Mouse (Mus musculus): ENCODE measurements around the gene Cdh23.
A peak's percentile ranks its signal among the peaks of the same experiment; 100 is the strongest.

Gene Cdh23

DNA sequence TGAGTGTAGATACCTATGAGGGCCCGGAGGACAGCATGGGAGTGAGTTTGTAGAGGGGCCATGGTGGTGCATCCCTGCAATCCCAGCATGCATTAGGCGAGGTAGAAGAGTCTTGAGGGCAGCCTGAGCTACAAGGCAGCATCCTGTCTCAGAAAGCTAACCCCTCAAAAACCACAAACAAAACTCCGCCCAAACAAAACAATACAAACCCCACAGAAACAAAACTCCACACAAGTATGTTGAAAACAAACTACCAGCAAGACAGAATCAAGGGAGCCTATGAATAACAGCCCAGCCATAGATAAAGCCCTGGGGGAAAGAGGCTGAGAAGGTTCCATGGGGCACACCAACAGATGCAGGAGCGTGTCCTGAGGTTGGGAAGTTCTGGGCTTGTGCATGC, 350.2 kb downstream of the Cdh23 start:
- no peak for DNase-seq (ENCODE audit: low spot score in 2 of 2)

DNA sequence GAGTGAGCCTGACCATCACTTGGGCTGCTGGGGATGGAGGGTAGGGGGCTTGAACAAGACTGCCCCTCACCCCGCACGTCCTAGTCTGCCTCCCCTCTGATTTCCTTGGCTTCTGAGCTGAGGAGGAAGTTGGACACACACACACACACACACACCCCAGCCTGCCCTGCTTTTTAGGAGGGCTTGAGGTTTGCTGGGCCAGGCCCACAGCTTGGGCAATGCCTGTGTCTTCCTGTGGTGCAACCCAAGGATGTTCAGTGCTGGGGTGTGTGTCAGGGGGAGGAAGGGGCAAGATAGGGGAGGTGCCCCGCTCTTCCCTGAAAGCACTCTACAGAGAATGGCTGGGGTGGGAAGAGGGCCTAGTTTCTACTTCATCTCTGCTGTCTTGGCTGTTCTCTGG, 352.2 kb downstream of the Cdh23 start:
- DNase-seq (ENCODE audit: low spot score in 2 of 2) = no peak

DNA sequence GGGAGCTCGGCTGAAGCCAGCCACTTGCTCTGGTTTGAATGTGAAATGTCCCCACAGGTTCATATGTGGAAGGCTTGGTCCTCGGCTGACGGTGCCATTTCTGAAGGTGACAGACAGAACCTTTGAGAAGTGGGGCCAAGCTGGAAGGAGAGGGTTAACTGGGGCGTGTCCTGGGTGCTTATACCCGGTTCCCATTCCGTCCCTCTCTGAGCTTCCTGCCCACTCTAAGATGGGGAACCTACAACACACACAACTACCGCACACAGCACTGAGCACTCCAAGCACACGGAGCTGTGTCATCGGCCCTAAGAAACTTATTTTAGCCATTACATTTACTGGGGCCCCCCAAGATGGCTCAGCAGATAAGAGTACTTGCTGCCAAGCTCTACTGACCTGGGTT, 354.8 kb downstream of the Cdh23 start:
- DNase-seq (ENCODE audit: low spot score in 2 of 2) = no peak

DNA sequence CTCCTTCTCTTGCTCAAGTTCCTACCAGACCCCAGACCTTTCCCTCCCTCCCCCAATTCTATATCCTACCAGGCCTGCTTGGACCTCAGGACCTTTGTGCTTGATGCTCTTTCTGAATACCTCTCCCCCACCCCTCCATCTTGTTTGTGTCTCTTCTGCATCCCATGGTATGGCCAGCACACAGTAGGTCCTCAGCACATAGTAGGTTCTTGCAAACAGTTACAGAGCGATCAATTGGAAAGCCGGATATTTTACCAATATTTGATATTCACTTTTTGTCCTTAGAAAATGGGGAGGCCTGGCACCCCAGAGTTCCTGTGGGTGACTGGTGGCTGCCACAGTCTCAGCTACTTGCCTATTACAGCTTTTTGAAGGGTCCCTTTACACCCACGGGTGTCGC, 361.3 kb downstream of the Cdh23 start:
- no peak for DNase-seq (ENCODE audit: low spot score in 2 of 2)

DNA sequence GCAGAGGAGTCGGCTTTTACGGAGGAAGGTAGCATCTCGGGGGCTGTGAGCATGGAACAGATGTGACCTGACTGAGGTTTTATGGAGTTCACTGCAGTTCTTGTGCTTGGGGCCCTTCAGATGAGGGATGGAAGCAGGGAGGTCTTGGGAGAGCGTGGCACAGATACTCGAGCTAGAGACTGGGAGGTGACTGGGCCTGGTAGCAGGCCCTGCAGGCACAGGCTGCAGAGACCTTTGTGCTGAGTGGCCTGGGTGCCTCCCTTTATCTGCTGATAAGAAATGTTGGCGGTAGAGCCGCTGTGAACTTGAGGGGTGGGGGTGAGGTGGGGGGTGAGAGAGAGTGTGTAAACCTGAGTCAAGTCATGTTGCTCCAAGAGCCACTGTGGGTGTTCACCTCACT, 361.7 kb downstream of the Cdh23 start:
- no peak for DNase-seq (ENCODE audit: low spot score in 2 of 2)

DNA sequence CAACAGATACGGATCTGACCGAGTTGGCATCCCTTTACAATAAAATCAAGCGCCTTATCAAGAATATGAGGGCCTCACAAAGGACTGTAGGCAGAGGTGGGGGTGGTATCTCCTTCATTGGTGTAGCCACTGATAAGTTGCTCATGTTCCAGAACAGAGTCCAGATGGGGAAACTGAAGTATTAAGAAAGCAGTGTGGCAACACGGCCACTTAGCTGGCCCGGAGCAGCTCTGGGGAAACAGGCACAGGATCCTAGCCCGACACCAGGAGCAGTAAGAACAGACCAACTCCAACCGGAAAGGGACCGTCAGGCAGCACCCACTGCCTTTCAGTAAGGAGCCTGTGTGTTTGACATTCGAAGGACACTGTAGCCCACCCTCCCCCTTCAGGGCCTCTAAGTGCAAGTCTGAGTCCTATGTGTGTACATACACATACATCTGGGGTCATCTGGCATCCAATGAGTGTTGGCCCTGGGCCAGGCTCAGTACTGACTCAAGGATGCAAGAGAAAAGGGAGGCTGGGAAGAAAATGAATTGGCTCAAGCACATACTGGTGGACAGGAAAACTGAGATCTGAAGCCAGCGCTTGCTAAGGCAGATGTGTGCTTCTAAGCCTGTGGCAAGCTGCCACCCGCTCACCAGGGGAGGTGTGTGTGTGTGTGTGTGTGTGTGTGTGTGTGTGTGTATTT, 367.2 kb downstream of the Cdh23 start:
- no peak for DNase-seq (ENCODE audit: low spot score in 2 of 2)

DNA sequence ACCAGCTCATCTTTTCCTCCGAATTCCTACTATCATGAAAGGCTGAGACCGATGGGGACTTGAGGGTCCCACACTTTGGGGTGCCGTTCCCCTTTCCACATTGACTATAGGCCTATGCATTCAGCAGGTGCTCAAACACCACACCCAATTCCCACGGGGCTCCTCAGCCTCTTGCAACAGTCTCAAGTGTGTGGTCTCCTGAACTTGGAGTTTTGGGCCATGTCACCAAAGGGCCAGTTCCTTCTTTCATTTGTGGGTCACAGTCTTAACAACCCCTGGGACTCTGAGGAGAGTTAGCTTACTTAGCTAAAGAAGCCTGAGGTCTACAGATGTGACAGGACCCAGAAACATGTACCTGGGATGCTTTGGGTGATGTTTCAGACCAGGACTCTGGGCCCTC, 380.1 kb downstream of the Cdh23 start:
- DNase-seq (ENCODE audit: low spot score in 2 of 2) = no peak

DNA sequence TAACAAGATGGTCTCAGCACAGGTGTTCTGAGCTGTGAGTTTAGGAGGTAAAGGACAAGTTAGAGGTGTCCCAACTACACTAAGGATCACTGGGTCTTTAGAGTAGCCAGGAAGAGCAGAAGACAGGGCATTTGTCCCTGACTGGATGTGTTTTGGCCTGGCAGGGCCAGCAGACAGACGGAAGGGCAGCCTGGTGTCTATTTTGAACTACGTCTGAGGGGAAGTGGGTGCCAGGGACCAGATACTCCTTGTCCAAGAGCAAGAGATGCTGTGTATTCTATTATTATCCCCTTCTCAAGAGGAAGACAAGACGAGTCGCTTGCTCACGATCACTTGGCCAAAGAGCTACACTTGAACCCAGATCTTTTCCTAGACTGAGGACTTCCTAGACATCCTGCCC, 382.7 kb downstream of the Cdh23 start:
- no peak for DNase-seq (ENCODE audit: low spot score in 2 of 2)

DNA sequence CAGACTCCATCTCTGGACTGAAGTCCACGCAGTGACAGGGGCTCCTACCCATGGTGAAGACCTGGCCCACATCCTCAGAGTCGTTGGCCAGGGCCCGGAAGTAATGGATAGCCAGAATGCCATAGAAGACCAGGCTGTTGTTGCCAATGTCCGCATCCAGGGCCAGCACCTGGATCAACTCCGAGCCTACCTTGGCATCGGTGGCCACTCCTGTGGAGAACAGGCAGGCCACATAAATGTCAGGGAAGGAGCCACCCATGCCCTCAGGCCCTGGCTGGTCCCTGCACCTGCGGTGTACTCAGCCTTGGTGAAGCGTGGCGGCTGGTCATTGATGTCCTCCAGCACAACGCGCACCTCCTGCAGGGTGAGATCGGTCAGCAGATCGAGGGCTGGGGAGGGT, 385.7 kb downstream of the Cdh23 start:
- DNase-seq (ENCODE audit: low spot score in 2 of 2) = no peak

DNA sequence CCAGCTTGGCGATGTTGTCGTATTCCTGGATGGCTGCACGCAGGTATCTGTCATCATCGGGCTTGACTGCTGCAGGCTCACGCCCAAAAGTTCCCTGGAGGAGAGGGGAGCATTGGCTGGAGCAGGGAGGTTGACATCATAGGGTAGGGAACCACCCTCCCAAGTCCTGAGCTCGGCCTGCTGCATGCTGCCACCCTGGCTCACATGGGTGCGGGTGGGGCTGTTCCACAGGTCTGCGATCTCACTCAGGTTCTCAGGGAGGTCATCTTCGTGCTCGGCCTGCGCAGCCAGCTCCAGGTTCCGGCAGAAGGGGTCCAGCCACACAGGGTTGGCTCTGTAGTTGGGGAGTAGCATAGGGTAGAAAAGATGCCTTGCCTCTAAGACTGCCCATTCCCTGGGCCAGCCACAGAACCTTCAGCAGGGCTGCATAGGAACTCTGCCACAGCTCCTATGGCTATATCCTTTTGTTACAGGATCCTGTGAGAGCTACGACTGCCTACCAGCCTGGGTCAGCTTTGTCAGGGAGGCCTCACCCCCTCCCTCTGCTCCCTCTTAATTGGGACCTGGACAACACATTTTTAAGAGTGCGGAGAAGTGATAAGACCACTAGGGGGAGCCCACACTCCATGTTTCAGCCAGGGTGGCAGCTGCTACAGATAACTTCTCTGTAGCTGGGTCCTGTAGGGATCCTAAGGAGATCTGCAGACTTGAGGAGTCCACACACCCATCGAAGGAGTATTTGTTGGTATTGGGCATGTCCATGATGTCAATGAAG, 391.2 kb downstream of the Cdh23 start:
- peak; percentile 59 to 71 for DNase-seq (ENCODE audit: low spot score in 2 of 2)

DNA sequence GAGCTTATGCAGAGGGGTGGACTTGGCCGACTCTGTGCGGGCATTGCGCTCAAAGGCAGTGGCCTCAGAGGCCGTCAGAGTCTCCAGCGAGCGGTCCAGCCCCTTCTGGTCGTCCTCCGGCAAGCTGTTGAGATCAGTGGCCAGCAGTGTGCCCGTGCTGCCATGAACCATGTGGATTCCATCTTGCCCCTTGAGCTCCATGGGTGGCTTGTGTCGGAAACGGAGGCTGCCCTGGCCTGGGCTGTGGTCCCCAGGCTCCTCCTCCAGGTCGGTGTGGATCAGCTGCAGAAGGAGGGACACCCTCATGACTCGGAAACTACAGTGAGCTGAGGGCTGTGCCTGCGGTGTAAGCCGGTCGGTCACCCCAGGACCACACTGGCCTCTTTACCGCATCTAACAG, 392.9 kb downstream of the Cdh23 start:
- DNase-seq (ENCODE audit: low spot score in 2 of 2) = no peak

DNA sequence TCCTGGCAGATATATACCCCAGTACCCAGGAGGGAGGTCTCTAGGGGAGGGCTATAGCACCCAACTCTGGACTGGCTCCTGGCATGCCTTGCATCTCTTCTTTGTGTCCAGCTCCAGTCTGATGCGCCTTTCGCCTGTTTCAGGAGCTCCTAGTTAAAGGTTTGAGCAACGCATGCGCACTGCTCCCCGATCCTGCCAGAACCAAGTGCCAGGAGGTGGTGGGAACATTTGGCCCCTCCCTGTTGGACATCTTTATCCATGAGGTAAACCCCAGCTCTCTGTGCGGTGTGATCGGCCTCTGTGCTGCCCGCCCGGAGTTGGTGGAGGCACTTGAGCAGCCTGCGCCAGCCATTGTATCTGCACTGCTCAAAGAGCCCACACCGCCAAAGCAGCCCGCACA, 396.7 kb downstream of the Cdh23 start:
- DNase-seq (ENCODE audit: low spot score in 2 of 2) = no peak

DNA sequence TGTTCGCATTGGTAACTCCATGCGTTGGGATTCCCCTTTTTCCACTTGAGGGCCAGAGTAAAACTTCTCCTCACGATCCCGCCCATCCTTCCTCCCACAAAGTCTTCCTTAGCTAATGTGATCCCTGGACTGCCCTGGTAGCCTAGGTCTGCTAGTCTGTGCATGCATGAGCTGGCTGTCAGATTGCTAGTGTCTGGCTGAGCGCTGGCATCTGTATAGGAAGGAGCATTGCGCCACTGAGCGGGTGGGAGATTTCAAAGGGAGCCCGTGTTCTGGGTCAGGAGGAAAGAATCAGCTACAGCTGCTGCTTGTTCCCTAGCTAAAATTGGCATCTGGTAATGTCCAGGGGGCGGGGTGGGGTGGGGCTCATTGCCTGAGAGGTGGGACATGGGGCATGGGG, 400.3 kb downstream of the Cdh23 start:
- DNase-seq (ENCODE audit: low spot score in 2 of 2) = no peak

DNA sequence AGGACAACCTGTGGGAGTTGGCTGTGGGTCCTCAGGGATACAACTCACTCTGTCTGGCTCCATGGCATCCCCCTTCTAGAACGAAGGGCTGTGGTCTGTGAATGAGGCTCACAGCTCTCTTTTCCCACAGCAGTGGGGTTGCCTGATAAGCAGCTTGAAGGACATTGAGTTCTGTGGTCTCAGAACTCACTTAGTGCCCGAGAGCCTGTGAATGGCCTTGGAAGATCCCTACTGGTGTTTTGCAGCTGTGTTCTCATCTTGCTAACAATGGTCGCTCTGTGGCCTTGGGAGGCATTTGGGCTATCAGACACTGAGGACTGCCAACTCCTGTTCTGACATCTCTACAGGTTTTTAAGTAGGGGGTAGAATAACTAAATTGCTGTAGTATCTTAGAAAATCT, 400.9 kb downstream of the Cdh23 start:
- no peak for DNase-seq (ENCODE audit: low spot score in 2 of 2)

DNA sequence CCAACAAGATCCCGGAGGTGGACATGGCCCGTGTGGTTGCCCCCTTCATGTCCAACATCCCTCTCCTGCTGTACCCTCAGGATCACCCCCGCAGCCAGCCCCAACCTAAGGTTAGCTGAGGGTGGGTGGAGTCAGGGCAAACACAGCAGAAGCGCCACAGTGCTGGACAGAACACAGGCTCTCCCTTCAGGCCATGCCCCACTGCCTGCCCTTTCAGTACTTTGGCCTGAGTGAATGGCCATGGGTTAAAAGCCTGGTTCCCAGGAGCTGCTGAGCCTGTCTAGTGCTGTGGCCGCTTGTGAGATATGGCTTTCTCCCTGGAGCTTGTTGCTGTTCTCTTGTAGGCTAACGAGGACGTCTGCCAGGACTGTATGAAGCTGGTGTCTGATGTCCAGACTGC, 401.7 kb downstream of the Cdh23 start:
- no peak for DNase-seq (ENCODE audit: low spot score in 2 of 2)

DNA sequence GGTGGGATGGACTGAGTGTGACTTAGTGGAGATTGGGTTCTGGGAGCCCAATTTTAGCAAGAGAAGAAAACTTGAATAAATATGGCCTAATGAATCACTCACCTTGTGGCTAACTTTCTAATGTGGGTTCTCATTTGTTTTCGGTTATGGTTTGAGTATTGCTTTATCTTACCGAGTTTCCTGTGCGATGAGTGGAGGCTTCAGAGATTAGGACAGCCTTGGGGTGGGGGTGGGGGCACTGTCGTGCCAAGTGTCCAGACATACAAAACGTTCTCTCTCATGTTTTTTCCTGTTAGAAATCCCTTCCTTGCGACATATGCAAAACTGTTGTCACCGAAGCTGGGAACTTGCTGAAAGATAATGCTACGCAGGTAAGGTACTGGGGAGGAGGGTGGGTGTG, 404.1 kb downstream of the Cdh23 start:
- no peak for DNase-seq (ENCODE audit: low spot score in 2 of 2)

DNA sequence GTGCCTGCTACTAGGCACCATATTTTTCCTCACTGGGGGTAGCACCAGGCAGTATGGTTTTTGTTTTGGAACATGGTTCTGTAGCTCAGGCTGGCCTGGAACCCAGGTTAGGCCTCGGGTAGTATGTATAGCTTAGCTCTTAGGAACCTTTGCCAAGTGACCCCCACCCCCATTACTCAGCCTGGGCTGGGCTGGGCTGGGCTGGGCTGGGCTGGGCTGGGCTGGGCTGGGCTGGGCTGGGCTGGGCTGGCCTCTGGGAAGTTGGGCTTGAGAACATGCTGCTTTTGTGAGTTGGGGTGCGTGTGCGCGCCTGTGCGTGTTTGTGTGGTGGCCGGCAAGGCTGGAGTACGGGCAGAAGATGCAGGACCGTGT, 405.6 kb downstream of the Cdh23 start:
- DNase-seq (ENCODE audit: low spot score in 2 of 2) = no peak

DNA sequence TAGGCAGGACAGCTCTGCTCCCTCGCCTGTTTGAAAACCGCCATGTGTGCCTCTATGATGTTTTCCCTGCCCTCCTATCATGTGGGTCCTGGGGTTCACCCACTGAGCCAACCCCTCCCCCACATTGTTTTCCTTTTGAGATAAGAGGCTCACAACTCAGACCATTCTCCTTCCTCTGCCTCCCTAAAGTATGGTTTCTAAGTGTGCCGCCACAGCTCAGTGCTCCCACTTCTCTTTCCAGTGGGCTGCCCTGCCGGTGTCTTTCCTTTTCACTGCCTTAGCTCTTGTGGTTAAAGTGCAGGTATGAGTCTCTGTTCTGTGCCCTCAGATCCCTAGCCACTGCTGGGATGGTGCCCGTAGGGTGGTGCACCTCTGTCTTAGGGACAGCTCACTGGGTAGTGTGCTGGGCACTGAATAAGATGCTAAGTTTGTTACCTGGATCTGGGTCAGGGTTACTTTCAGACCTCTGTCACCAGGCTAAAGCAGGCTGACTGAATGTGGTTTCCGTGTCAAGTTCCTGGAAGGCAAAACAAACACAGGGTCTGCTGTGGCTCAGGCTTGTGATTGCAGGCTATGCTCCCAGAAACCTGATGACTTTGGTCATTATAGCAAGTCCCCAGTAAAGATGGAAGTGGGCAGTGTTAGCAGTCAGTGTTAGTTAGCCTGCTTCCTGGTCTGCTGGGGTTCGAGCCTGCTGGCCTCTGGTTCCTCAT, 406.1 kb downstream of the Cdh23 start:
- DNase-seq (ENCODE audit: low spot score in 2 of 2) = no peak

DNA sequence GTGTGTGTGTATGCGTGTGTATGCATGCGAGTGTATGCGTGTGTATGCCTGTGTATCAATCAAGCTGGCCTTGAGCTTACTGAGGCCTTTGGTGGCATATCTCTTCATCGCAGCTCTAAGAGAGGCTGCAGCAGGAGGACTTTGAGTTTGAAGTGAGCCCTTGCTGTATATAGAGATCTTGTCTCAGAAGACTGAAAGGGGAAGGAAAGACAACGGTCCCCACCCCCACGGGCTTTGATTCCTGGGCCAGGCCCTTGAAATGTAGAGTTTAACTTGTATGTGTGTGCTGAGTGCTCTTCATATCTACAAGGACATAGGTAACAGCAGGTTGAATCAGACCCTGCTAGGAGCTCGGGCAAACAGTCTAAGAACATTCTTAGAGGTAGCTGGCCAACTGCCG, 407.1 kb downstream of the Cdh23 start:
- no peak for DNase-seq (ENCODE audit: low spot score in 2 of 2)

DNA sequence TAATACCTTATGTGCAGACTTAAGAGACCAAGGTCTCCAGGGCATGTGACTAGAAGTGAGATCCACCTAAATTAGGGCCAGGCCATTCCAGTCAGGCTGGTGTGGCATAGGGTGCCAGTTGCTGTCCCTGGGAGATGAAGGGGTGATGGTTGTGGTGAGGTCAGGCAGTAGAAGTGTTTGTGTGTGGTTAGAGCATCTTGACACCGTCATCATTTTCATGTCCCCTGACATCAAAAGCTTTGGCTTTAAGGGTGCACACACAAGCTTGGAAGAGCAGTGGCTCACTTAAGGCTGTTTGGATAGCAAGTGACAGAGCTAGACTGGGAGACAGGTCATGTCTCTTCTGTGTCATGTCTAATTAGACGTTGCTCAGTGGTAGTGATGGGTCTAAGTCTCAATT, 408.6 kb downstream of the Cdh23 start:
- DNase-seq (ENCODE audit: low spot score in 2 of 2) = no peak

DNA sequence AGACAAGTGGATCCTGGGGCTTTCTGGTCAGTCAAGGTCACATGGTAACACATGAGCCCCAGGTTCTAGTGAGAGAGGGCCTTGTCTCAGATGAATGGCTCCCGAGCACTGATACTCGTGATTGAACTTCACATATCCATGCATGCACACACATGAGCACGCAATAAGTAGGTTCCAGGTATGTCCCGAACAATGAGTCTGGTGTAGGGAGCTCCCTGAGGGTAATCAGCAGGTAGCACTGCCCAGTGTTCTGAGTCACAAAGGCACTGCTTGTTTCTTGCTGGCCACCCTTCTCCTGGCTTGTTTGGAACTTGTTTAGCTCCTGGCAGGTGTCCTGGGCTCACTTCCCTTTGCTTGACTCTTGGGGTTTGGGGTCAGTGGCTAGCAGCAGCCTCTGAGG, 409.1 kb downstream of the Cdh23 start:
- no peak for DNase-seq (ENCODE audit: low spot score in 2 of 2)

DNA sequence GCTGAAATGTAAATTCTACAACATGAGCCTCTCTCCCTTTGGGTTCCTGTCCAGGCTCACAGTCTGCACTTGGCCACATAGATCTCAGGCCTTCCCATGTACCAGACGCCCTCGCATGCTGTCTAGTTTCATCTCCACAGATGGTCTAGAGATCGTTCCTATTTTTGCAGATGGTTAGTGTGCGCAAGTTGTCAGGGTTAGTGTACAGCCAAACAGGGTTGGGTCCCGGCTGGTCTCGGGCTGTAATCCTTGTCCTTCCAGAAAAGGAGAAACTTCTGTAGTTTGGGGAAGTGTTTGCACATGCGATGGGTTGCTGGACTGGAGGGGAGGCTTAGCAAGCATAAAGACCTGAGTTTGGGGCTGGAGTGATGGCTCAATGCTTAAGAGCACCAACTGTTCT, 409.7 kb downstream of the Cdh23 start:
- DNase-seq (ENCODE audit: low spot score in 2 of 2) = peak in 1 of 2 experiments; percentile 62

Data from heart, adult 9 months (tissue).